Mouse (Mus musculus) C2C12 (cell line): ENCODE results near the gene Pigb. TPM values are rescaled to one million over a fixed set of nuclear protein-coding genes. Genes with fewer than 3 reads are reported as not detected.

Source experiments
- H3K27me3 ChIP-seq: one replicate; pipeline ENCODE4 v1.6.1; 2011; ENCODE audit not compliant: control insufficient read depth, insufficient read depth, insufficient read length
- H3K36me3 ChIP-seq: one replicate; pipeline ENCODE4 v1.6.1; 2011; ENCODE audit not compliant: control insufficient read depth, insufficient read depth
- H3K4me3 ChIP-seq: one replicate; pipeline ENCODE4 v1.5.1; 2011; ENCODE audit warnings: mild to moderate bottlenecking, control low read depth; ENCODE audit not compliant: poor library complexity, insufficient read depth, severe bottlenecking
- H3K79me2 ChIP-seq: one replicate; pipeline ENCODE4 v1.6.1; 2011; ENCODE audit not compliant: control insufficient read depth, insufficient read depth
- H3K79me3 ChIP-seq: one replicate; pipeline ENCODE4 v1.6.1; 2011; ENCODE audit warnings: low read depth, control low read depth
- H3ac ChIP-seq: one replicate; pipeline ENCODE3; 2011; ENCODE audit warnings: low read depth; ENCODE audit not compliant: control insufficient read depth, insufficient read length
- CEBPB ChIP-seq: IDR thresholded peaks from one replicate; pipeline ENCODE4 v1.6.1; 2011; ENCODE audit warnings: low read depth, mild to moderate bottlenecking, control low read depth, moderate library complexity
- CTCF ChIP-seq: IDR thresholded peaks from one replicate; pipeline ENCODE4 v1.5.1; 2011; ENCODE audit not compliant: control insufficient read depth, insufficient read depth, insufficient read length
- FOSL1 ChIP-seq: IDR thresholded peaks from one replicate; pipeline ENCODE4 v1.8.0; 2011; ENCODE audit warnings: mild to moderate bottlenecking, low read length; ENCODE audit not compliant: poor library complexity, insufficient read depth, severe bottlenecking
- MAX ChIP-seq: IDR thresholded peaks from one replicate; pipeline ENCODE4 v1.6.1; 2011; ENCODE audit warnings: mild to moderate bottlenecking, control low read depth
- MYOD1 ChIP-seq: IDR thresholded peaks from one replicate; pipeline ENCODE4 v1.6.1; 2011; ENCODE audit warnings: low read depth; ENCODE audit not compliant: control insufficient read depth, insufficient read length
- MYOG ChIP-seq: IDR thresholded peaks from one replicate; pipeline ENCODE4 v1.6.1; 2011; ENCODE audit not compliant: control insufficient read depth, insufficient read length; ENCODE audit errors: extremely low read depth
- USF1 ChIP-seq: IDR thresholded peaks from one replicate; pipeline ENCODE4 v1.6.1; 2011; ENCODE audit warnings: low read depth, mild to moderate bottlenecking, control low read depth, moderate library complexity
- polyA plus RNA-seq: library from polyadenylated mRNA; unstranded; fragments of >200 nt; fragmentation: generic; extraction: Trizol; gene quantifications from one replicate; pipeline ENCODE4 v1.2.1, GENCODE M21; 2012; ENCODE audit warnings: missing spikeins

Gene Pigb
- polyA plus RNA-seq, 1 experiment = 5.9 TPM

DNA sequence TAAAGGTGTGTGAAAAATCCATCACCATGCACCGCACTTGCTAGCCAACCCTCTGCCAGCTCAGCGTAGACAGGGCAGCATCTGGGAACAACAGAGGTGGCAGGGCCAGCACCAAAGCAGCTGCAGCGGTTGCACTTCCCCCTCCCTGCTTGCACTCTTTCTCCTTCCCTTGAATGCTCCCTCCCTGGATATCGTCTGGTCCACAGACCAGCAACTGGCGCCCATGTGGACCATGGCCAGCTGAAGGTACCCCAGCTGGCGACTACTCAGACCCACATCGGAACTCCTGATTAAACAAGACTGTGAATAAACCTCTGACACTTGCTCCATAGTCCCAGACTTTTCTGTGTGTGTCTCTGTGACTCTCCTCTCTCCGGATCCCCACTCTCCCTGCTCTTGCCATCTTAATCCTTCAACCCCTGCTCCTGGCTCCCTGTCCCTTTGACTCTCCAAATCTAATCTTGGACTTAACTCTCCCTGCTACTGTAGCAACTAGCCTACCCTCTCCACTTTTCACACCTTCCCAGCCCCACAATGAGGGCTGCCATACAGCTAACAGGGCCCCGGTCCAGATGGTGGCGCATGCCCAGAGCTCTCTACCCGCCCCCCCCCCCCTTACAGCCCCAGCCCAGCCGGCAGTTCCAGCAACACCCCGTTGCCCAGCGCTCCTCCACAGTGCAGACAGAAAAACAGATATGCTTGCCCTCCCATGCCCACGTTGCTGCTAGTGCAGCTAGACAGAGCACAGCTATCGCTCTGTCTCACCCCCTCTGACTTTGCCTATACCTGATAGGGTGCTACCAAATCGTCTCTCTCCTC, 14.2 kb downstream of the Pigb start:
- Histone ChIP-seq H3K27me3 (no peaks in the 10 kb centered on the region), H3K79me3 (no peaks in the 10 kb centered on the region), H3K79me2 (no peaks in the 10 kb centered on the region), H3K4me3 (no peak overlapping the region), H3ac (no peak overlapping the region), H3K36me3 (peaks cover 5% of the 10 kb centered on the region)
- TF ChIP-seq MYOG (no peak), FOSL1 (no peak), MYOD1 (no peak), USF1 (no peak), CTCF (no peak), CEBPB (no peak), MAX (no peak)

DNA sequence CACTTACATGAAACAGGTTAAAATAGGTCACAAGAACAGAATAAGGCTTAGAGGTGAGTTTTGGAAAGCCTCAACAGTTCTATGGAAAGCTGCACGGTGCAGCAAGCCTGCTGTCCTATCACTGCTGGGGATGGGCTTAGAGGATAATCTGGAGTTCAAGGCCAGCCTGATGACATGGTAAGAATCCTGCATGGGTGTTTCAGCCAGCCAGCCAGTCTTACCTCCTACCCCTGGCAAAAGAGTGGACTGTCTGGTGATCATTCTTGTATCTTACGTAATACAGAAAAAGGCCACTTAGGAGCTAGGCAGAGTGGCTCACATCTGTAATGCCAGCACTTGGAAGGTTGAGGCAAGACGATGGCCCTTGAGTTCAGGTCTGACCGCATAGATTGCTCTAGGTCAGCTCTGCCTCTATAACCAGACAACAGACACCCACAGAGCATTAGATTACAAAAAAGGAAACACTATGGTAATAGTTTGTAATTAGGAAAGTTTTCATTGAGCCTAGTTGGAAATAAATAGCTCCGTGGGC, 19.5 kb downstream of the Pigb start:
- no peaks in the 10 kb centered on the region for H3K79me3 ChIP-seq
- TF ChIP-seq CEBPB (no peak), FOSL1 (no peak), USF1 (no peak)
- peaks cover 9% of the 10 kb centered on the region for H3K36me3 ChIP-seq
- no peaks in the 10 kb centered on the region for H3K27me3 ChIP-seq
- H3K4me3 ChIP-seq = no peak overlapping the region
- H3K79me2 ChIP-seq = no peaks in the 10 kb centered on the region
- H3ac ChIP-seq = no peak overlapping the region

DNA sequence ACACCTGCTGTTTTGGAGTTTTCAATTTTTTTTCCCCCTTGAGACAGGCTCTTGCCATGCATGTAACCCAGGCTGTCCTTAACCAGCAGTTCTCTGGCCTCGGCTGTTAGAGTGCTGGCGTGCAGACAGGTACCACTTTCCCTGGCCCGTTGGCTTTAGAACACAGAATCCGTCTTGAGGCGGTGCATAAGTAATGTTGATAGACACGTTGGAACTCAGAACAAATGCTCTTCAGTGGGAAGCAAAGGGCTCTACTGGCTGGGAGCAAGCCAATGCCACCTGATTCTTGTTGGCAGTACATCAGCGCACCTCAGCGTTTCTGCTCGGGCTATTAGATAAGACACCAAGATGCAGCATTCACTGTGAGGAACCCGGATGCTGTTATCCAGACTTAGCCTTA, 20.3 kb downstream of the Pigb start:
- Histone ChIP-seq H3ac (no peak overlapping the region), H3K36me3 (peaks cover 9% of the 10 kb centered on the region), H3K4me3 (no peak overlapping the region), H3K27me3 (no peaks in the 10 kb centered on the region), H3K79me3 (no peaks in the 10 kb centered on the region), H3K79me2 (no peaks in the 10 kb centered on the region)
- no peak for TF ChIP-seq MYOD1
- TF ChIP-seq MYOG = no peak
- TF ChIP-seq CEBPB = no peak
- TF ChIP-seq MAX = no peak
- no peak for TF ChIP-seq USF1
- no peak for TF ChIP-seq FOSL1
- no peak for TF ChIP-seq CTCF

DNA sequence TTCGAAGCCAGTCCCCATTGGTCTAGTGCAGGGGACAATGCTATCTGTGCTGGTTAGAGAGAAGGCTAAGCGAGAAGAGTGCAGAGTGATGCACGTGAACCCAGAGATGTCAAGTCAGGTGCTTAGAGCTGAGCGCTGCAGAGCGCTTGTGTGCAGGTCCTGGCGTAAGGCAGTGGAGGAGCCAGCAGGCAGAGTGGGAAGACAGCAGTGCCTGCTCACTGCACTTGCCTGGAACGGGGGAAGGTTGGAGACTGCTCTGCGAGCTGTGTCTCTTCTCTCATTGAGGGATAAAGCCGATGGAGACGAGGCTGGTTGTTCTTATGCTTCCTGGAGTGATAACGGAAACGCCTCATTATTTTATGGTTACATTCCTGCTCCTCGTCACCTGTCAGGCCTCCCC, 25.5 kb downstream of the Pigb start:
- Histone ChIP-seq H3K4me3 (no peak overlapping the region), H3ac (no peak overlapping the region), H3K36me3 (peaks cover 6% of the 10 kb centered on the region), H3K27me3 (no peaks in the 10 kb centered on the region), H3K79me2 (no peaks in the 10 kb centered on the region), H3K79me3 (no peaks in the 10 kb centered on the region)
- TF ChIP-seq MAX (no peak), MYOG (no peak), MYOD1 (no peak), FOSL1 (no peak), USF1 (no peak), CTCF (no peak), CEBPB (no peak)

DNA sequence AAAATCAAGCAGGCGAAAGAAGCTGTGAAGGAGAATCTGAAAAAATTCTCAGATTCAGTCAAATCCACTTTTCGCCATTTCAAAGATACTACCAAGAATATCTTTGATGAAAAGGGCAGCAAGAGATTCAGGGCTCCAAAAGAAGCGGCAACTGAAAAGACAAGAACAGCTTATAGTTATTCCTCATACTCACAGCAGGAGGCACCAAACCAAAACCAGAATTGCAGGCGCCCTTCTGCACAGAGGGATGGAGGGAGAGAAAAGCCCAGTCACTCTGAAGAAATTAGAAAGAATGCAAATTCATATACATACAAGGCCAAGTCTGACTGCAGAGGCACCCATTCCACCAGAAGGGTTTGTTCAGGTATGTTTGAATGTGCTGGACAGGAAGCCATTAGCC, 27.5 kb downstream of the Pigb start:
- Histone ChIP-seq H3K79me3 (no peaks in the 10 kb centered on the region), H3K27me3 (no peaks in the 10 kb centered on the region), H3K36me3 (peaks cover 6% of the 10 kb centered on the region), H3K4me3 (no peak overlapping the region), H3K79me2 (no peaks in the 10 kb centered on the region), H3ac (no peak overlapping the region)
- no peak for TF ChIP-seq MYOG
- no peak for TF ChIP-seq MYOD1
- TF ChIP-seq MAX = no peak
- no peak for TF ChIP-seq FOSL1
- TF ChIP-seq USF1 = no peak
- no peak for TF ChIP-seq CEBPB
- TF ChIP-seq CTCF = no peak

DNA sequence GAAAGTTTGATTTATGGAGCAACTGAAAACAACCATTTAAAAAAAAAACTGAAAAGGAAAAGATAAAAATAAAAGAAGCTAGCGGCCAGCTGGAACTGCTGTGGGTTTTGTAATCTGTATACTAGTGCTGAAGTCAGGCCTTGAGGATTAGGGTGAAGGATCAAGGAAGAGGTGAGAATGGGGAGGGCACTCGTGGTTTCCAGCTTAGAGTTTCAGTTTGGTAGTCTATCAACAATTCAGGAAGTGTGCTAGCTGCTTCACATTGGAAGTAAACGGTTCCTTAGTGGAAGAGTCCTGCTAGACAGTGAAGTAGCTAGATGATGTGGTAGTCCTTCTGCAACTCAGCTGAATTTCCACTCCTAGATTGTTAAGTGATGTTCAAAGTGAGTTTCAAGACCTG, 31.8 kb downstream of the Pigb start:
- H3K36me3 ChIP-seq = no peaks in the 10 kb centered on the region
- no peak overlapping the region for H3ac ChIP-seq
- H3K27me3 ChIP-seq = no peaks in the 10 kb centered on the region
- no peaks in the 10 kb centered on the region for H3K79me2 ChIP-seq
- no peaks in the 10 kb centered on the region for H3K79me3 ChIP-seq
- TF ChIP-seq CEBPB (no peak), MAX (no peak), FOSL1 (no peak), USF1 (no peak), CTCF (no peak), MYOG (no peak), MYOD1 (no peak)
- H3K4me3 ChIP-seq = no peak overlapping the region
